Mouse (Mus musculus): ENCODE results near the gene Gm6034.

- no peak for TF ChIP-seq MAX (IDR thresholded peaks at IDR 0.05; ENCODE audit: low read depth)
- TF ChIP-seq POLR2A (IDR thresholded peaks at IDR 0.05; ENCODE audit: insufficient read length, low read depth): no peak
- TF ChIP-seq TCF12 (IDR thresholded peaks at IDR 0.05; ENCODE audit: insufficient read depth, poor library complexity, severe bottlenecking): no peak
- TF ChIP-seq SRF (IDR thresholded peaks at IDR 0.05; ENCODE audit: control insufficient read depth, insufficient read length, low read depth): no peak
- no peak for TF ChIP-seq POLR2AphosphoS2 (IDR thresholded peaks at IDR 0.05; ENCODE audit: insufficient read length, low read depth)
- TF ChIP-seq MYOD1 (IDR thresholded peaks at IDR 0.05; ENCODE audit: control insufficient read depth in 1 of 3, insufficient read length in 2 of 3, low read depth in 2 of 3): no peak
- no peak for TF ChIP-seq REST (IDR thresholded peaks at IDR 0.05; ENCODE audit: insufficient read depth, insufficient read length)
- TF ChIP-seq USF1 (IDR thresholded peaks at IDR 0.05; ENCODE audit: low read depth): no peak
- no peak for TF ChIP-seq MYOG (IDR thresholded peaks at IDR 0.05; ENCODE audit: control insufficient read depth in 1 of 3, insufficient read depth in 1 of 3, insufficient read length in 2 of 3, low read depth in 2 of 3)
Observed at GRCm38 (mm10) chr17:36083870-36084451, 41.2 kb downstream of the Gm6034 start.
